Mouse (Mus musculus) myocyte (in vitro differentiated cells): ENCODE data around the gene Gja3.

Experiments used
- CEBPB ChIP-seq: IDR thresholded peaks from 2 replicates; pipeline ENCODE4 v1.6.1; 2011; ENCODE audit warnings: mild to moderate bottlenecking, moderate library complexity; ENCODE audit not compliant: poor library complexity, insufficient read depth, severe bottlenecking
- E2F4 ChIP-seq: IDR thresholded peaks from one replicate; pipeline ENCODE4 v1.6.1; 2011; ENCODE audit warnings: mild to moderate bottlenecking, control low read depth, moderate library complexity; ENCODE audit not compliant: insufficient read depth
- MYOD1 ChIP-seq, 3 experiments: IDR thresholded peaks; one replicate each; pipeline ENCODE4 v1.6.1; 2011; ENCODE audit warnings: control low read depth in 2 of 3, low read depth in 2 of 3, mild to moderate bottlenecking in 2 of 3, moderate library complexity in 1 of 3; ENCODE audit not compliant: insufficient read length in 2 of 3, control insufficient read depth in 1 of 3
- POLR2A ChIP-seq: IDR thresholded peaks from one replicate; pipeline ENCODE4 v1.6.1; 2011; ENCODE audit warnings: low read depth, mild to moderate bottlenecking, control low read depth, moderate library complexity; ENCODE audit not compliant: insufficient read length
- POLR2AphosphoS2 ChIP-seq: IDR thresholded peaks from one replicate; pipeline ENCODE4 v1.6.1; 2011; ENCODE audit warnings: low read depth, control low read depth; ENCODE audit not compliant: insufficient read length
- TCF12 ChIP-seq: IDR thresholded peaks from one replicate; pipeline ENCODE4 v1.6.1; 2011; ENCODE audit warnings: mild to moderate bottlenecking, control low read depth; ENCODE audit not compliant: poor library complexity, insufficient read depth, severe bottlenecking
- USF1 ChIP-seq: IDR thresholded peaks from one replicate; pipeline ENCODE4 v1.6.1; 2011; ENCODE audit warnings: low read depth, mild to moderate bottlenecking, control low read depth, moderate library complexity

DNA sequence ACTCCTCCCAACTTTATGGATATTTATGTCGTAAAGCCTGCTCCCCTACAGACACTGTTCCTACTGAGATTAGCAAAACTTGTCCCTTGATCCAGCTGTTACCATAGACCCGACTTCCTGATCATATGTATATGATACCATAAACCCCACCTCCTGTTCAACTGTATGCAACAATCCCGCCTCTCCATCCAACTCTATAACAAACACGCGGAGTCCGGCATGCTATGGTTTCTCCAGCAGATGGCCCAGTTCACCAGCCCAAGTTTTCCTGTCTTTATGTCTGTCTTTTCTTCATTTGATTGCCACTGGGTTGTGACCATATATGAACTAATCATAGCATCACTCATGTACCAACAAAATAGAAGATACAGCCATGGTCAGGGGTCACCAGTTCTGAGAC lies 17.6 kb upstream of the Gja3 start:
- no peak for TF ChIP-seq POLR2A
- TF ChIP-seq USF1, result no peak
- no peak for TF ChIP-seq MYOD1 (IDR thresholded peaks at IDR 0.05; ENCODE audit: control insufficient read depth in 1 of 3, insufficient read length in 2 of 3, low read depth in 2 of 3)
- TF ChIP-seq E2F4, result no peak
- no peak for TF ChIP-seq POLR2AphosphoS2
- no peak for TF ChIP-seq CEBPB
- no peak for TF ChIP-seq TCF12
